Mouse (Mus musculus): ENCODE measurements at regions not wholly inside any gene's neighbourhood (a gene's known extent, or its start where the extent isn't known, plus 50 kb on each side); places are given as distances from the start of the nearest gene placed in this dataset.

- ATAC-seq (replicated peaks; ENCODE audit: low FRiP score, low read depth) (no peak), DNase-seq (ENCODE audit: low spot score) (peak; percentile 31)
- Histone ChIP-seq H3K27me3 (ENCODE audit: insufficient read depth, low read length) (no peaks in the 10 kb centered on the region; the same call in 1 of the 2 replicates), H3K9ac (ENCODE audit: low read depth, low read length) (no peak overlapping the region), H3K36me3 (ENCODE audit: insufficient read depth, low read length) (no peaks in the 10 kb centered on the region), H3K4me2 (ENCODE audit: low read length) (no peak overlapping the region), H3K4me3 (replicated peaks; ENCODE audit: low read depth, low read length) (no peak overlapping the region), H3K4me1 (replicated peaks; ENCODE audit: insufficient read depth, low read length) (0 out of 2 replicates have a peak, but pooled peaks cover 6% of the 10 kb centered on the region), H3K9me3 (replicated peaks; ENCODE audit: low read length) (no peaks in the 10 kb centered on the region), H3K27ac (no peak overlapping the region)
- no peak for TF ChIP-seq CTCF (IDR thresholded peaks at IDR 0.05; ENCODE audit: low read depth)
- WGBS = 52% methylated on average over 11 of the region's 13 CpGs
Observed at GRCm38 (mm10) chr3:41496931-41497710, 58.4 kb upstream of the Jade1 start.

GRCm38 (mm10) chr3:41495893-41496292 is 59.6 kb upstream of the Jade1 start:
- Histone ChIP-seq H3K27me3 (ENCODE audit: insufficient read depth, low read length) (no peaks in the 10 kb centered on the region; the same call in 1 of the 2 replicates), H3K4me1 (replicated peaks; ENCODE audit: insufficient read depth, low read length) (0 out of 2 replicates have a peak, but pooled peaks cover 4% of the 10 kb centered on the region), H3K4me3 (replicated peaks; ENCODE audit: low read depth, low read length) (no peak overlapping the region), H3K27ac (no peak overlapping the region), H3K4me2 (ENCODE audit: low read length) (no peak overlapping the region), H3K9ac (ENCODE audit: low read depth, low read length) (no peak overlapping the region), H3K36me3 (ENCODE audit: insufficient read depth, low read length) (no peaks in the 10 kb centered on the region), H3K9me3 (replicated peaks; ENCODE audit: low read length) (no peaks in the 10 kb centered on the region)
- TF ChIP-seq CTCF (IDR thresholded peaks at IDR 0.05; ENCODE audit: low read depth) = no peak
- ATAC-seq (replicated peaks; ENCODE audit: low FRiP score, low read depth) = no peak
- DNase-seq (ENCODE audit: low spot score) = no peak
- 78% methylated on average over 3 of the region's 3 CpGs for WGBS

- Histone ChIP-seq H3K4me2 (ENCODE audit: low read length) (no peak overlapping the region), H3K36me3 (ENCODE audit: insufficient read depth, low read length) (no peaks in the 10 kb centered on the region), H3K4me3 (replicated peaks; ENCODE audit: low read depth, low read length) (no peak overlapping the region), H3K9me3 (replicated peaks; ENCODE audit: low read length) (no peaks in the 10 kb centered on the region), H3K9ac (ENCODE audit: low read depth, low read length) (no peak overlapping the region), H3K27me3 (ENCODE audit: insufficient read depth, low read length) (no peaks in the 10 kb centered on the region; the same call in 1 of the 2 replicates), H3K4me1 (replicated peaks; ENCODE audit: insufficient read depth, low read length) (no peaks in the 10 kb centered on the region), H3K27ac (no peak overlapping the region)
- no peak for ATAC-seq (replicated peaks; ENCODE audit: low FRiP score, low read depth)
- no peak for TF ChIP-seq CTCF (IDR thresholded peaks at IDR 0.05; ENCODE audit: low read depth)
- 87% methylated on average over 5 of the region's 5 CpGs for WGBS
- no peak for DNase-seq (ENCODE audit: low spot score)
Observed at GRCm38 (mm10) chr3:41495097-41495496, 60.4 kb upstream of the Jade1 start.

GRCm38 (mm10) chr3:41493472-41493871 is 62.1 kb upstream of the Jade1 start:
- Histone ChIP-seq H3K27ac (no peak overlapping the region), H3K4me2 (ENCODE audit: low read length) (no peak overlapping the region), H3K9me3 (replicated peaks; ENCODE audit: low read length) (no peaks in the 10 kb centered on the region), H3K36me3 (ENCODE audit: insufficient read depth, low read length) (no peaks in the 10 kb centered on the region), H3K4me3 (replicated peaks; ENCODE audit: low read depth, low read length) (no peak overlapping the region), H3K27me3 (ENCODE audit: insufficient read depth, low read length) (no peaks in the 10 kb centered on the region; the same call in 1 of the 2 replicates), H3K4me1 (replicated peaks; ENCODE audit: insufficient read depth, low read length) (no peaks in the 10 kb centered on the region), H3K9ac (ENCODE audit: low read depth, low read length) (no peak overlapping the region)
- DNase-seq (ENCODE audit: low spot score) (no peak), ATAC-seq (replicated peaks; ENCODE audit: low FRiP score, low read depth) (no peak)
- 95% methylated on average over 7 of the region's 7 CpGs for WGBS
- TF ChIP-seq CTCF (IDR thresholded peaks at IDR 0.05; ENCODE audit: low read depth) = no peak

GRCm38 (mm10) chr3:41492727-41493392 is 62.7 kb upstream of the Jade1 start:
- DNase-seq (ENCODE audit: low spot score) (no peak), ATAC-seq (replicated peaks; ENCODE audit: low FRiP score, low read depth) (no peak)
- no peak overlapping the region for H3K4me3 ChIP-seq (replicated peaks; ENCODE audit: low read depth, low read length)
- no peak overlapping the region for H3K27ac ChIP-seq
- no peak overlapping the region for H3K9ac ChIP-seq (ENCODE audit: low read depth, low read length)
- no peak for TF ChIP-seq CTCF (IDR thresholded peaks at IDR 0.05; ENCODE audit: low read depth)
- H3K9me3 ChIP-seq (replicated peaks; ENCODE audit: low read length) = no peaks in the 10 kb centered on the region
- no peaks in the 10 kb centered on the region for H3K27me3 ChIP-seq (ENCODE audit: insufficient read depth, low read length)
- H3K36me3 ChIP-seq (ENCODE audit: insufficient read depth, low read length) = no peaks in the 10 kb centered on the region
- 88% methylated on average over 13 of the region's 13 CpGs for WGBS
- H3K4me1 ChIP-seq (replicated peaks; ENCODE audit: insufficient read depth, low read length) = no peaks in the 10 kb centered on the region
- H3K4me2 ChIP-seq (ENCODE audit: low read length) = no peak overlapping the region

GRCm38 (mm10) chr3:41492031-41492726 is 63.4 kb upstream of the Jade1 start:
- no peaks in the 10 kb centered on the region for H3K27me3 ChIP-seq (ENCODE audit: insufficient read depth, low read length)
- H3K9ac ChIP-seq (ENCODE audit: low read depth, low read length) = no peak overlapping the region
- H3K9me3 ChIP-seq (replicated peaks; ENCODE audit: low read length) = no peaks in the 10 kb centered on the region
- H3K4me2 ChIP-seq (ENCODE audit: low read length) = no peak overlapping the region
- WGBS = 92% methylated on average over 3 of the region's 3 CpGs
- H3K4me1 ChIP-seq (replicated peaks; ENCODE audit: insufficient read depth, low read length) = no peaks in the 10 kb centered on the region
- DNase-seq (ENCODE audit: low spot score) (no peak), ATAC-seq (replicated peaks; ENCODE audit: low FRiP score, low read depth) (no peak)
- H3K4me3 ChIP-seq (replicated peaks; ENCODE audit: low read depth, low read length) = no peak overlapping the region
- no peak overlapping the region for H3K27ac ChIP-seq
- TF ChIP-seq CTCF (IDR thresholded peaks at IDR 0.05; ENCODE audit: low read depth) = peak; percentile 11; the same call in 1 of the 2 replicates
- H3K36me3 ChIP-seq (ENCODE audit: insufficient read depth, low read length) = no peaks in the 10 kb centered on the region
